Mouse (Mus musculus) liver, postnatal 0 days (tissue): Measurements from ENCODE around the gene Zbtb14. TPM values are rescaled to one million over a fixed set of nuclear protein-coding genes. Genes with fewer than 3 reads are reported as not detected.

Experiments used
- ATAC-seq: fragments of 200-750 bp; cut with Nextera tagmentation; 2 replicates; pipeline ENCODE4 v1.8.0; 2017; ENCODE audit warnings: mild to moderate bottlenecking, moderate library complexity
- DNase-seq: peaks from one replicate; pipeline ENCODE4 v3.0.0-alpha.2; 2016
- H3K27ac ChIP-seq: fragments of 300-500 bp; sonication (generic); 2 replicates; pipeline ENCODE4 v1.5.1; 2014; ENCODE audit warnings: antibody characterized with exemption, moderate library complexity, mild to moderate bottlenecking, low read depth
- H3K27me3 ChIP-seq: fragments of 300-500 bp; sonication (generic); 2 replicates; pipeline ENCODE4 v1.6.1; 2014; ENCODE audit warnings: low read length, control low read depth, mixed read lengths; ENCODE audit not compliant: insufficient read depth
- H3K36me3 ChIP-seq: fragments of 300-500 bp; sonication (generic); replicated peaks from 2 replicates; pipeline ENCODE4 v1.6.1; 2014; ENCODE audit warnings: mild to moderate bottlenecking, control low read depth, low read length, moderate library complexity, mixed read lengths; ENCODE audit not compliant: insufficient read depth
- H3K4me1 ChIP-seq: fragments of 300-500 bp; sonication (generic); 2 replicates; pipeline ENCODE4 v1.6.1; 2014; ENCODE audit warnings: antibody characterized with exemption, mild to moderate bottlenecking, control low read depth; ENCODE audit not compliant: insufficient read depth
- H3K4me2 ChIP-seq: fragments of 300-500 bp; sonication (generic); 2 replicates; pipeline ENCODE4 v1.6.1; 2014; ENCODE audit warnings: low read depth, mild to moderate bottlenecking, low read length, moderate library complexity, mixed read lengths
- H3K4me3 ChIP-seq: fragments of 300-500 bp; sonication (generic); 2 replicates; pipeline ENCODE4 v1.5.1; 2014; ENCODE audit warnings: low read depth, low read length
- H3K9ac ChIP-seq: fragments of 300-500 bp; sonication (generic); replicated peaks from 2 replicates; pipeline ENCODE4 v1.6.1; 2014; ENCODE audit warnings: mild to moderate bottlenecking, moderate library complexity
- H3K9me3 ChIP-seq: fragments of 300-500 bp; sonication (generic); 2 replicates; pipeline ENCODE4 v1.6.1; 2016; ENCODE audit warnings: mild to moderate bottlenecking, control low read depth, low read length, mixed read lengths
- CTCF ChIP-seq: sonication (generic); IDR thresholded peaks from 2 replicates; pipeline ENCODE4 v1.5.1; 2016; ENCODE audit warnings: antibody characterized with exemption, low read depth
- EP300 ChIP-seq: IDR thresholded peaks from 2 replicates; pipeline ENCODE4 v1.6.1; 2016; ENCODE audit warnings: antibody characterized with exemption, low read depth, mild to moderate bottlenecking
- WGBS: fragments of 180-500 bp; shearing (Covaris S2); extraction: QIAGEN DNeasy Blood & Tissue Kit; methylation state at CpG from one replicate; pipeline ENCODE4 v1.1.7; 2014; ENCODE audit not compliant: insufficient replicate concordance; 5-methylcytosine and 5-hydroxymethylcytosine counted together
- polyA plus RNA-seq: library from polyadenylated mRNA; unstranded; fragments of >200 nt; fragmentation: Nextera tagmentation; extraction: Ambion mirVana; gene quantifications from 2 replicates; pipeline ENCODE4 v1.2.1, GENCODE M21; 2015

Zbtb14 gene
- 5.2 and 5.3 TPM in 2 replicates for polyA plus RNA-seq

- H3K4me1 ChIP-seq = peaks cover 10% of the 10 kb centered on the region
- H3K9me3 ChIP-seq = no peaks in the 10 kb centered on the region
- H3K4me2 ChIP-seq = peak within 1 kb of the TSS; percentile 87
- H3K9ac ChIP-seq = peak within 1 kb of the TSS; percentile 96
- WGBS = 2% methylated on average over 67 of the region's 72 CpGs
- peak within 1 kb of the TSS; percentile 89 for H3K4me3 ChIP-seq
- H3K27ac ChIP-seq = peak within 1 kb of the TSS; percentile 98
- H3K36me3 ChIP-seq = peaks cover 7% of the 10 kb centered on the region
- no peak for TF ChIP-seq EP300
- TF ChIP-seq CTCF = peak; percentile 54
- H3K27me3 ChIP-seq = no peaks in the 10 kb centered on the region
- peak; percentile 94 for DNase-seq
- peak; percentile 89 for ATAC-seq
These were observed at the start of gene Zbtb14 for GRCm38 (mm10) chr17:69382511-69383100. Gene Zbtb14, plus strand, starts transcription at chr17:69383050.

- Histone ChIP-seq H3K27me3 (no peaks in the 10 kb centered on the region), H3K4me1 (no peaks in the 10 kb centered on the region), H3K36me3 (no peaks in the 10 kb centered on the region), H3K4me2 (no peak overlapping the region), H3K9me3 (no peaks in the 10 kb centered on the region), H3K4me3 (no peak overlapping the region), H3K9ac (no peak overlapping the region), H3K27ac (no peak overlapping the region)
- 79% methylated on average over 7 of the region's 7 CpGs for WGBS
- DNase-seq (peak; percentile 34), ATAC-seq (no peak)
- TF ChIP-seq EP300 = no peak
- TF ChIP-seq CTCF = no peak
These were observed 36.8 kb upstream of the Zbtb14 start for GRCm38 (mm10) chr17:69346056-69346455.

DNA sequence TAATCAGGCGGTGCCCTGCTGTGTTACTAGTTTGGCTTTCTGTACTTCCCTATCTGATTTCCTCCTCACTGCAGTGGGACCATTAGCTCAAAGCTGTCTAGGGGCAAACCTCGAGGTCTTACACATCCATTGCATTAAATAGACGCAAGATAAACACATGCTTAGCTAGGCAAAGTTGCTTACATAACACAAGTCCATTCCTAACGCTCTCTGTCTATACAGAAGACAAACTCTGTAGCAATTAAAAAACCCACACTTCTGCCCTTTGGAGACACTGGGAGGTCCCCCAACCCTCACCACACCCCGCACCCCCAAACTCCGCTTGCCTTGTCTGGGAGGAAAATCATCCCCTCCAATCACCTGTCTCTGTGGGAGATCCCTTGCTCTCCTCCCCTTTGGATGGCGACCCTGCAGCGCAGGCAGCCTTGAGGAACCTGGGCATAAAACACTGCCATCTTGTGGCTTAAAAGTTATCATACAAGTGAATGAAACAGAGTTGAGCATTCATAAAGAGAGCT lies 33.8 kb upstream of the Zbtb14 start:
- Histone ChIP-seq H3K4me3 (no peak overlapping the region), H3K27ac (no peak overlapping the region), H3K36me3 (no peaks in the 10 kb centered on the region), H3K9ac (no peak overlapping the region), H3K27me3 (no peaks in the 10 kb centered on the region), H3K4me1 (no peaks in the 10 kb centered on the region), H3K4me2 (no peak overlapping the region), H3K9me3 (no peaks in the 10 kb centered on the region)
- DNase-seq (no peak), ATAC-seq (no peak)
- 7% methylated on average over 8 of the region's 8 CpGs for WGBS
- peak; percentile 63 for TF ChIP-seq CTCF
- no peak for TF ChIP-seq EP300

DNA sequence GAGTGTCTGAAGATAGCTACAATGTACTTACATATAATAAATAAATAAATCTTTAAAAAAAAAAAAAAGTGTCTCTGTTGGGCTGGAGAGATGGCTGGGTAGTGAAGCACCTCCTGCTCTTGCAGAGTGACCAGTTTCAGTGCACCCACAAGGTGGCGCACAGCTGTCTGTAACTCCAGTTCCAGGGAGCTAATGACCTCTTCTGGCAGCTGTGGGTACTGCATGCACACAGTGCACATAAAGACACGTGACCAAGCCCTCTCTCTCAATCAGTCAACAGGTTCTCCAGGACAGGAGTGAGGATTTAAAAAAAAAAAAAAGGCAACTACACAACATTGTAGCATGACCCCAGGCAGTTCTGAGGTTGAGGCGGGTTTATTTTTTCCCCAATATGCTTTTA lies 17.8 kb upstream of the Zbtb14 start:
- DNase-seq (peak; percentile 77), ATAC-seq (no peak)
- 80% methylated on average over 3 of the region's 3 CpGs for WGBS
- no peak overlapping the region for H3K4me2 ChIP-seq
- no peaks in the 10 kb centered on the region for H3K4me1 ChIP-seq
- no peak overlapping the region for H3K9ac ChIP-seq
- H3K4me3 ChIP-seq = no peak overlapping the region
- H3K36me3 ChIP-seq = no peaks in the 10 kb centered on the region
- H3K27ac ChIP-seq = no peak overlapping the region
- no peak for TF ChIP-seq EP300
- TF ChIP-seq CTCF = peak; percentile 83
- H3K9me3 ChIP-seq = no peaks in the 10 kb centered on the region
- H3K27me3 ChIP-seq = no peaks in the 10 kb centered on the region

GRCm38 (mm10) chr17:69380838-69381237 lies 2.0 kb upstream of the Zbtb14 start:
- 90% methylated on average over 8 of the region's 8 CpGs for WGBS
- no peak for DNase-seq
- H3K9me3 ChIP-seq = no peaks in the 10 kb centered on the region
- H3K36me3 ChIP-seq = no peaks in the 10 kb centered on the region
- no peak for TF ChIP-seq CTCF
- no peak for TF ChIP-seq EP300
- ATAC-seq = no peak
- H3K27ac ChIP-seq = no peak overlapping the region
- no peaks in the 10 kb centered on the region for H3K27me3 ChIP-seq
- no peak overlapping the region for H3K4me3 ChIP-seq
- peaks cover 10% of the 10 kb centered on the region for H3K4me1 ChIP-seq
- no peak overlapping the region for H3K4me2 ChIP-seq
- H3K9ac ChIP-seq = no peak overlapping the region

GRCm38 (mm10) chr17:69383201-69383940 lies 521 bp downstream of the Zbtb14 start:
- DNase-seq (peak; percentile 81), ATAC-seq (peak; percentile 64)
- peak overlapping the region; percentile 98 for H3K27ac ChIP-seq
- H3K27me3 ChIP-seq = no peaks in the 10 kb centered on the region
- TF ChIP-seq EP300 (no peak), CTCF (no peak)
- H3K9ac ChIP-seq = peak overlapping the region; percentile 96
- peak overlapping the region; percentile 87 for H3K4me2 ChIP-seq
- peaks cover 10% of the 10 kb centered on the region for H3K36me3 ChIP-seq
- H3K9me3 ChIP-seq = no peaks in the 10 kb centered on the region
- H3K4me3 ChIP-seq = peak overlapping the region; percentile 89
- 3% methylated on average over 66 of the region's 128 CpGs for WGBS
- H3K4me1 ChIP-seq = peaks cover 10% of the 10 kb centered on the region
